Mouse (Mus musculus): ENCODE measurements around the gene Tbrg1.

Tbrg1 gene

GRCm38 (mm10) chr9:37632305-37632704 lies 24.8 kb downstream of the Tbrg1 start:
- no peak for DNase-seq (ENCODE audit: low spot score in 2 of 2)

DNA sequence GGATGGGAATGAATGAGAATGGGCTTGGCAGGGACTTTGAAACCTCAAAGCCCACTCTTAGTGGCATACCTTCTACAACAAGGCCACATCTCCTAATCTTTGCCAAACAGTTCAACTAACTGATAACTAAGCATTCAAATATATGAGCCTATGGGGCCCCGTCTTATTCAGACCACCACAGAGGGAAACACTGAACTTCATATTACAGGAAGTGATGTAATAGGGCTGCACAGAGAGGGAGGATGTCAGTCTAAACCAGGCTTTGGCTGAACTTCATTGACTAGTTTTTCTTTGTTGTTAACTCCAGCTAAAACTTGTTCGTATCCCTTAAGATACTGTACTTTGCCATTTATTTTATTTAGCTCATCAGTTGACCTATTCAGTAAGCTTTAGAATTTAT lies 27.2 kb downstream of the Tbrg1 start:
- no peak for DNase-seq (ENCODE audit: low spot score in 2 of 2)

DNA sequence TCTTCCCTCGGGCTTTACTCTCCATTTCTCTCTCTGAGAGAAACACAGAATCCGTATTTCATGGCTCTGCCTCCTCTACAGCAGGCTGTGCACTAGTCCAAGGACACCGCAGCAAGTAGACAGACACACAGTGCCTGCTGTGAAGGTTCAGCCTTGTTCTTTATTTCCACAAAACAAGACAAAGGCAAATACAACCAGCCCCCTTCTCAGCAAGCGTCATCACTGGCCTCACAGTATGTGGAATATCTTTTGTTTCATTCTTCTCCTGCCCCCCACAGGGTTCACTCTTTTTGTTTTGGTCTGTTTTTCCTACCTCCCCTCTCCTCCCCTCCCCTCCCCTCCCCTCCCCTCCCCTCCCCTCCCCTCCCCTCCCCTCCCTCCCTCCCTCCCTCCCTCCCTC lies 28.5 kb downstream of the Tbrg1 start:
- DNase-seq (ENCODE audit: low spot score in 2 of 2), result no peak

DNA sequence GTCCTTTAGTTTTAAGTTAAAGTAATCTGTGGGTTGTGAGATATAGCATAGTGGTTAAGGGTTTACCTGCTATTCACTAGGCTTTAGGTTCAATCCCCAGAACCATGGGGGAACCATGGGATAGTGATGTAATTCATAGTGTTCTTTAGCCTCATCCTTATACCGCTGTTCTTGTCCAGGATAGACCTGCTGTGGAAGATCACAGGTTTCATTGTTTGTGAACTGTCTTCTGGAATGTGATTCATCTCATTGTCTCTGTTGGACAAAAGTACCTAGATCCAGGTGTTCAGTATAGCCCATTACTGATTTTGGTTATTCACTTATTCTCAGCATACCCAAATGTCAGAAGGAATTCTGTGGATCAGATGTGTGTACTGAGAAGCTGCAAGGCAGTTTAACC lies 29.8 kb downstream of the Tbrg1 start:
- no peak for DNase-seq (ENCODE audit: low spot score in 2 of 2)

GRCm38 (mm10) chr9:37626103-37626567 lies 31.0 kb downstream of the Tbrg1 start:
- peak in 1 of 2 experiments; percentile 19 for DNase-seq (ENCODE audit: low spot score in 2 of 2)

GRCm38 (mm10) chr9:37625641-37626040 lies 31.5 kb downstream of the Tbrg1 start:
- peak; percentile 70 to 73 for DNase-seq (ENCODE audit: low spot score in 2 of 2)

GRCm38 (mm10) chr9:37625129-37625528 lies 32.0 kb downstream of the Tbrg1 start:
- no peak for DNase-seq (ENCODE audit: low spot score in 2 of 2)

DNA sequence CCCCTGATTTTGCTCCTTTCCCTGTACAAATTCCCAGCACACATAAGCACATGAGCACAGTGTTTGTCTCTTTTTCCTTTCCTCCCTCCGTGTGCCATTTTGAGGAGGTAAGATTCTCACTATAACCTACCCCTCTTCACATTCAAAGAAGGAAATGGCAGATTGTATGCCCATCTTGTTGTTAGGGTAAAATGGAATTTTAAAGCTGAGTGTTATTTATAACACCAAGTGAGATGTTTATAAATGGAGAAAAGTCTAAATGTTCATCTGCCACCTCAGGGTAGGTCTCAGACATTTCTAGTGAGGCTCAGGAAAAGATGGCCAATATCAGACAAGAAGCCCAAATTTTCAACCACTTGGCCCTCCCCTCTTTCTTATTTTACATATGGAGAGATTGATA lies 32.6 kb downstream of the Tbrg1 start:
- DNase-seq (ENCODE audit: low spot score in 2 of 2), result no peak

DNA sequence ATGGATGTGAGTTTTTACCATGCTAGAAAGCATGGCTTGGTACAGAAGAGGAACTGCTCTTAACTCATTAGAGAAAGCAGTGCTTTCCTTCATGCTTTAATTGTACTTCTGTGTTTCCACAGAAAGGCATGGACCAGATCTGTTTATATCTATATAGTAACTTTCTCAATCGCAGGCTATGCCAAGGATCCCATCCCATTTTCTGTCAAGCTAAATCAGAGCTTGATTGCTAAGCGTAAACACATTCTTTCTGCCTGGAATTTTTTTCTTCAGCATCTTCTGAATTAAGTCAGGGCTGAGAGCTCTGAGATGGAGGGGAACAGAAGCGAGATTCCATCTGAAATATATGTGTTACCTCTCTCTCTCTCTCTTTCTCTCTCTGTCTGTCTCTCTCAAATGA lies 33.1 kb downstream of the Tbrg1 start:
- no peak for DNase-seq (ENCODE audit: low spot score in 2 of 2)

DNA sequence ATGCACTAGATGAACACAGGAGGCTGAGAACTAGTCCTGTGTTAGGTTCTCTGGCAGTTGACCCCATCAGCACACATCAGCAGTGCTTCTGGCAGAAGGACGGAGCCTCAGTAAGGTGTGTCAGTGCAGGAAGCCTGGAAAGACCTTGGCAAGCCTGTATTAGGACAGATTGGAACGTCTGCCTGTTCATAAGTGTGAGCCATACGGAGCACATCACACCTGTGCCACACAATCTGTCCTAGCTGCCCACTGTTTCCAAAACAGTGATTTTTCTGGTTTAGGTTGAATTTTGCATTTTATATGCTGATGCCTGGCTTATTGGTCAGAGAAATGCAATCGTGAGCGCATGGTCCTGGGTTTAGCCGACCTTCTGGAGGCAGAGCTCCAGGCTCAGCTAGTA lies 35.8 kb downstream of the Tbrg1 start:
- no peak for DNase-seq (ENCODE audit: low spot score in 2 of 2)

DNA sequence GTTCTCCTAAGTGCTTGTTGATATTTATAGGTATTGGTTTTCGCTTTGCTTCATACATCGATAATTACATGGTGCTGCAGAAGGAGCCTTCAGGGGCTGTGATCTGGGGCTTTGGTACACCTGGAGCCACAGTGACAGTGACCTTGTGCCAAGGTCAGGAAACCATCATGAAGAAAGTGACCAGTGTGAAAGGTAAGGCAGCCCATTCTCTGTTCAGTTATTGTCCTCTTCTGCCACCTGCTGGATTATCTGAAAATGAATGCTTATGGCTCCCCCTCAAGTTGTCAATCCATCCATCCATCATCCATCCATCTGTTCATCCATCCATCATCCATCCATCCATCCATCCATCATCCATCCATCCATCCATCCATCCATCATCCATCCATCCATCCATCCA lies 40.3 kb downstream of the Tbrg1 start:
- DNase-seq (ENCODE audit: low spot score in 2 of 2), result no peak

GRCm38 (mm10) chr9:37615220-37615619 lies 41.9 kb downstream of the Tbrg1 start:
- no peak for DNase-seq (ENCODE audit: low spot score in 2 of 2)

GRCm38 (mm10) chr9:37614316-37614715 lies 42.8 kb downstream of the Tbrg1 start:
- DNase-seq (ENCODE audit: low spot score in 2 of 2), result no peak

DNA sequence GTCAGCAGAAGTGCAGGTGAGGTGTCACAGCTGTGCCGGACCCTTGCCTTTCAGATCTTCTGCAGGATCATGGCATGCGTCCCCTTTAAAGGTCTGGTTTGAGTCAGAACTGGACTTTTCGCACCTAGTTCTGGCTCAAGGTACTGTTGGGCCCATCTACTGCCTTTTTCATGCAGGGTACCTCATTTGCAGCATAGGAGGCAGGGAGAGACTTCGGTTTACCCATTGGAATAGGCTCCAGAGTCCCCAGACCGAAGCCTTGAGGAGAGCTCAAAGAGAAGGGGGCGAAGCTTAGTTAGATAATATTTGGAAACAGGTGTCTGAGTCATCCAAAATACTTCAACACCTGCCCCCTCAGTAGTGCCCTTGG lies 43.2 kb downstream of the Tbrg1 start:
- no peak for DNase-seq (ENCODE audit: low spot score in 2 of 2)

GRCm38 (mm10) chr9:37613182-37613910 lies 43.8 kb downstream of the Tbrg1 start, which contains the start of gene Spa17:
Gene Spa17, minus strand, starts transcription at chr9:37613722.
- peak; percentile 79 to 82 for DNase-seq (ENCODE audit: low spot score in 2 of 2)

- no peak for DNase-seq (ENCODE audit: low spot score in 2 of 2)
These were observed 47.6 kb downstream of the Tbrg1 start for GRCm38 (mm10) chr9:37609558-37609957.

GRCm38 (mm10) chr9:37605089-37605488 lies 52.0 kb downstream of the Tbrg1 start:
- DNase-seq (ENCODE audit: low spot score in 2 of 2), result no peak

GRCm38 (mm10) chr9:37600538-37601205 lies 56.4 kb downstream of the Tbrg1 start:
- DNase-seq (ENCODE audit: low spot score in 2 of 2), result no peak
